Mouse (Mus musculus) bone marrow, adult 2 months (tissue): ENCODE results near the gene Bmper. TPM values are rescaled to one million over a fixed set of nuclear protein-coding genes. Genes with fewer than 3 reads are reported as not detected.
A peak's percentile ranks its signal among the peaks of the same experiment; 100 is the strongest.

ENCODE experiments used
- H3K27ac ChIP-seq: fragments of 200-500 bp; 2 replicates; pipeline ENCODE4 v1.5.1; 2012; ENCODE audit warnings: low read depth, mild to moderate bottlenecking, control low read depth, inconsistent platforms, low read length; ENCODE audit not compliant: control insufficient read depth, poor library complexity, insufficient read depth
- H3K4me1 ChIP-seq: fragments of 200-500 bp; 2 replicates; pipeline ENCODE4 v1.6.1; 2011; ENCODE audit warnings: low read length; ENCODE audit not compliant: control insufficient read depth, insufficient read depth
- H3K4me3 ChIP-seq: fragments of 200-500 bp; replicated peaks from 2 replicates; pipeline ENCODE3; 2011; ENCODE audit warnings: mild to moderate bottlenecking, low read depth, low read length, control low read depth; ENCODE audit not compliant: control insufficient read depth
- CTCF ChIP-seq: fragments of 200-500 bp; IDR thresholded peaks from 2 replicates; pipeline ENCODE4 v1.5.1; 2011; ENCODE audit warnings: low read length, control low read depth; ENCODE audit not compliant: control insufficient read depth, insufficient read depth
- POLR2A ChIP-seq: fragments of 200-500 bp; IDR thresholded peaks from 2 replicates; pipeline ENCODE4 v1.6.1; 2011; ENCODE audit warnings: low read depth, mild to moderate bottlenecking, control low read depth, low read length, borderline replicate concordance; ENCODE audit not compliant: control insufficient read depth
- WGBS: fragments of 180-500 bp; shearing (Covaris S2); methylation state at CpG from one replicate; pipeline ENCODE4 v1.1.7; 2018; 5-methylcytosine and 5-hydroxymethylcytosine counted together
- polyA plus RNA-seq: library from polyadenylated mRNA; stranded (reverse); fragments of >200 nt; gene quantifications from 2 replicates; pipeline ENCODE4 v1.2.4, GENCODE M21; 2011; ENCODE audit warnings: low replicate concordance; ENCODE audit not compliant: missing spikeins, insufficient read depth, insufficient read length

Gene Bmper
- polyA plus RNA-seq, 1 experiment = not detected

DNA sequence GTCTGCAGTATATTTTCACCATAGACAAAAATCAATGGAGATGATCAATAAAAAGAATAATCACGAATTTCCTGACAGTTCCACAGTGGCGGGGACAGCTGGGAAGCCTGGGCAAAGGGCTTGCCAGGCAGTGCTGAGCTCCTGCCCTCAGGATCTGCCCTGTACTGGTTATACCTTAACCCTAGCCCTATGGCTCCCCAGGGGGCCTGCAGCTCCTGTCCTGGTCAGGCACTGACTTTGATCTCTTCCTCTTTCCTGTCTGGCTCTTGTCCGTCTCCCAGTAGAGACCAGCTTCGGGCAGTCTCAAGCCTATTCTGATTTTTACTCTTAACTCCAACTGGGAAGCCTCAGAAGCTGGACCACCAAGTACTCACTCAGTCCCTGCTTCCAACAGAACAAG lies 22.0 kb upstream of the Bmper start:
- WGBS = 77% methylated on average over 4 of the region's 4 CpGs
- Histone ChIP-seq H3K4me3 (no peak overlapping the region), H3K27ac (no peak overlapping the region), H3K4me1 (no peaks in the 10 kb centered on the region)
- TF ChIP-seq POLR2A (no peak), CTCF (no peak)

DNA sequence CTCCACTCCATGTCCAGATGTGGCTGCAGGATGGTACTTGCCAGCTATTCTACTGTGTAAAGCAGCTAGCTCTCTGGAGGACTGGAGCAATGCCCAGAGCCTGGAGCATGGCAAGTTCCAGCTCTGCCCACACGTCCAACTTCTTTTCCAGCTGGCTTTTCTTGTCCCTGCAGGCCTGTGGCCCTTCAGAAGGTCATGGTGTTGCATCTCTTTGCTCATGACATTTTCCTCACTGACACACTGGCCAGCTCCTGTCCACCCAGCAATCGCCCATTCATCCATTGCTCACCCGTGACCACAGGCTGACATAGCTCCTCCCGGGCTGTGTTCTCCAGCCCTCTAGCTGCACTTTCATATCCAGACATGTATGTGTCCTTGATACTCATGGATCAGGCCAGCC lies 20.4 kb upstream of the Bmper start:
- TF ChIP-seq POLR2A = no peak
- TF ChIP-seq CTCF = no peak
- H3K27ac ChIP-seq = no peak overlapping the region
- 70% methylated on average over 4 of the region's 4 CpGs for WGBS
- H3K4me3 ChIP-seq = no peak overlapping the region
- H3K4me1 ChIP-seq = no peaks in the 10 kb centered on the region

DNA sequence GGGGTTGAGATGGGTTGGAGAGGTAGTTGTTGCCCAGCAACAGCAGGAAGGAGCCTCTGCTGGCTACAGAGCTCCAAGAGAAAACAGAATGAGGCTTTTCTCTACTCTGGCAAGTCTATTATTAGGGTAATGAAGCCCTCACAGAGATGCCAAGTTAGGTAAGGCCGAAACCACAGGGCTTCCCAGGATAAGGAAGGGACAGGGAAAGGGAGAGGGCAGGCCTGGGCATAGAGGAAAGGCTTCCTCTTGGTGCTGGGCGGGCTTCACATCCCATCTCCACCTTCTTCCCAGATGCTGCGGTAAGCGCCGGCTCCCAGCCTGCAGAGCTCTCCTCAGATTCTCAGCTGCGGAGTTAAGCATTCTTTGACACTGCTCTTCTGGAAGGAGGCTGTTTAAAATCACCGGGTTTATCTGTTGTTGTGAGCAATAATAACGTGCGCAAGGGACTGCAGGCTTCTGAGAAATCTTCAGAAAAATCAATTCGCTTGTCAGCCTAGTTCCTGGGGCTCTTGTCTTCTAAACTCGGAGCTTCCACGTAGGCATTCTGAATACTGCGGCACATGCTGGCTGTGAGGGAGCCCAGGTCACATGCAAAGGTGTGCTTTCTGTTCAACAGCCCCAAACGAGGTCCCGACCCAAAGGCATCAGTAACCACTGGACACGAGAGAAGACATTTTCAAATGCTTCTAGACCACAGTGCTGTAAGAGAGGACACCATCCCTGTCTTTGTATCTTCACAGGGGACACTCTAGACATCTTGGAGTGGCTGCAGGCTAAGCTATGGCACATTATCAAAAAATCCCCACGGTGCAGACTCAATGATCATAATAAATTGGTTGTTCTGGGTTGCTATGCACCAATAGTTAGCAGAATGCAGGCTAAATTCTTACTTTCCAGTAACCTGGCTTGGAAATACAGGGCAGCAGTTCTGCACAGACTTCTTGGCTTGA lies 18.3 kb upstream of the Bmper start:
- Histone ChIP-seq H3K4me3 (no peak overlapping the region), H3K4me1 (no peaks in the 10 kb centered on the region), H3K27ac (no peak overlapping the region)
- 59% methylated on average over 17 of the region's 17 CpGs for WGBS
- TF ChIP-seq CTCF (no peak), POLR2A (no peak)

DNA sequence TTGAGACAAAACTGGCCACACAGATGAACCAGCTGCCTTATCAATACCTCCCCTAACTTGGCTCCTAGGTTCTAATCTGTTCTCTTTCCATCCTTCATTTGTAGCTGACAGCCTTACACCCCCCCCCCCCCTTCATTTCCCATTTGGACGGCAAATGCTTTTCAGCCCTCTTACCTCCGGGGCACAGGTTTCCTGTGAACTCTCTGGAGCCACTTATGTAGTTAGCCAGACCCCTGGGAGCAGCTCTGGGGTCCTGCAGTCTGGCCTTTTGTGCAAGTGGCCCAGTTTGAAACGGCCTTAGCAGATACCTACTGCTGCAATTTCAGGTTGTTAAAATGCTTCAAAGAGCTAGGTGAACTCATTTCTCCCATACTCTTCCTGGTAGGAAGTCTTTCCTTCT lies 17.6 kb upstream of the Bmper start:
- no peak overlapping the region for H3K4me3 ChIP-seq
- no peak for TF ChIP-seq POLR2A
- TF ChIP-seq CTCF = no peak
- no peaks in the 10 kb centered on the region for H3K4me1 ChIP-seq
- H3K27ac ChIP-seq = no peak overlapping the region
- 24% methylated on average over 3 of the region's 3 CpGs for WGBS

DNA sequence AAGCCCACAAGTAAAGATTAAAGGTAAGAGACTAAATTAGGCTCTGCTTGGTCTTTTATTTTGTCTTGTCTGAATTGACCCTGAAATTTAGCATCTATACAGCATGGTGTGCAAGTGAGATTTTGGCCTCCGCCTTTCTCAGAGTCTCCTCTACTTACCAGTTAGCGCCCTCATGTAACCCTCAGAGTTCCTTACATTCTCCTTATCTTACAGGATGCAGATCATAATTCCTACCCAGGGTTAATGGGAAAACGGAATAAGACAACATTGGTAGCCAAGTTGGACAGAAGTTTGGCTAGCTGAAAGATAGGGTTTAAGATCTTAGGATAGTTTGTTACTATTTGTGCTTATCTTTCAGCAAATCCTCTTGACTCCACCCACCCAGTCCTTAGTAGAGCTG lies 17.1 kb upstream of the Bmper start:
- Histone ChIP-seq H3K4me1 (no peaks in the 10 kb centered on the region), H3K4me3 (no peak overlapping the region), H3K27ac (no peak overlapping the region)
- WGBS = 78% methylated on average over 3 of the region's 3 CpGs
- TF ChIP-seq CTCF (no peak), POLR2A (no peak)

DNA sequence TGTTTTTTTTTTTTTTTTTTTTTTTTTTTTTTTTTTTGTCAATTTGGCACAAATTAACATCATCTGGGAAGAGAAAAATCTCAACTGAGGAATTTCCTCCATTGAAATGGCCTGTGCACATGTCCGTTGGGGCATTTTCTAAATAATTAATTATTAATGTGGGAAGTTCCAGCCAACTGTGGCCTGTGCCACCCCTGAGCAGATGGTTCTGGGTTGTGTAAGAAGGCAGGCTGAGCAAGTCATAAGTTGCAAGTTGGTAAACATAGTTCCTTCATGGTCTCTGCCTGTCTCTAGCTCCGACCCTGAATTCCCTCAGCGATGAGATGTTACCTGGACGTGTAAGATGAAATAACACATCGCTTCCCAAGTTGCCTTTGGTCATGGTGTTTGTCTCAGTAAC lies 16.7 kb upstream of the Bmper start:
- WGBS = 85% methylated on average over 5 of the region's 5 CpGs
- no peak overlapping the region for H3K27ac ChIP-seq
- no peak for TF ChIP-seq CTCF
- TF ChIP-seq POLR2A = no peak
- H3K4me1 ChIP-seq = no peaks in the 10 kb centered on the region
- H3K4me3 ChIP-seq = no peak overlapping the region

DNA sequence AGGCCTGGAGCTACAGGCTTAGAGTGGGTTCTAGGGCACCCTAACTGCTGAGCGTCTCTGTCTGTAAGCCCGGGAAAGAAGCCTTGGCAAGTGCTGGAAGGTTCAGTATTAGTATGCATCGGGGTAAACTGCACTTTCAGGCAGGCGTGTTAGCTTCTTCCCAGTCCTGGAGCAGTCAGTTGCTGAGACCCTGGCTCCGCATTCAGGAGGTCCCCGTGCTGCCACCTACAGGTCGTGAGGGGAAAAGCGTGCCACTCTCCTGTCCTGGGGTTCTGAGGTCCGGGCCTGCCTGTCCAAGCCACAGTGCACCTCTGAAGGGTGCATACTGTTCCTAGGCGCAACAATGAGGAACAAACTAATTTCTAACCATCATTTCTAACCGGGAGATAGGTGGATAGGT lies 10.6 kb upstream of the Bmper start:
- peak; percentile 78 for TF ChIP-seq CTCF
- no peak for TF ChIP-seq POLR2A

DNA sequence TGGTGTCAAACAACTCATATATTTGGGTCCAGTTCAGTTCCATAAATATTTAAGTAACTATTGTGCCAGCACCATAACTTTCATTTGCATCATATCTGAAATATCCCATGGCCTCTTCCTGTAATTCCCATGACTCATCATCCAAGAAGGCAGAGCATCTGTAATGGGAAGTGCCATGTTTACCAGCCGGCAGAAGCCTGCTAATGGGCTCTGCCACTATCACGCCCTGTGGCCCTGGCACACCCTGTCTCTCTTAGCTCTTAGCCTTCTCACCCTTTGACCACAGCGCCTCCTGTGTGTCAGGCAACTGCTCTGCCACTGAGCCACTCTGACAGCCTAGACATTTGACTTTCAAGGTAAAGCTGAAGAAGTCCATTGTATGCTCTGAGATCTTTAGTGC lies 3.1 kb upstream of the Bmper start:
- no peaks in the 10 kb centered on the region for H3K4me1 ChIP-seq
- TF ChIP-seq POLR2A (no peak), CTCF (peak; percentile 54)
- H3K4me3 ChIP-seq = no peak overlapping the region
- no peak overlapping the region for H3K27ac ChIP-seq
- WGBS = 36% methylated on average over 3 of the region's 3 CpGs

More for the DNA sequence above, 10.6 kb upstream of the Bmper start:
- Histone ChIP-seq H3K27ac (no peak overlapping the region), H3K4me3 (no peak overlapping the region), H3K4me1 (no peaks in the 10 kb centered on the region)
- WGBS = 9% methylated on average over 11 of the region's 11 CpGs
